Mouse (Mus musculus): Measurements from ENCODE around the gene Moxd2.

The Moxd2 gene

GRCm38 (mm10) chr6:40887394-40887793 is at the start of gene Moxd2:
Gene Moxd2, minus strand, starts transcription at chr6:40887494.
- no peak for DNase-seq (ENCODE audit: low read depth in 1 of 2, low spot score in 2 of 2)

- DNase-seq (ENCODE audit: low read depth in 1 of 2, low spot score in 2 of 2) = no peak
These were observed 32.7 kb upstream of the Moxd2 start for GRCm38 (mm10) chr6:40919954-40920353.

GRCm38 (mm10) chr6:40900287-40900686 is 13.0 kb upstream of the Moxd2 start, which contains the start of gene Prss58:
Gene Prss58, minus strand, starts transcription at chr6:40900387.
- DNase-seq (ENCODE audit: low read depth in 1 of 2, low spot score in 2 of 2) = no peak

- no peak for DNase-seq (ENCODE audit: low read depth in 1 of 2, low spot score in 2 of 2)
These were observed 7.4 kb upstream of the Moxd2 start for GRCm38 (mm10) chr6:40894716-40895115.

GRCm38 (mm10) chr6:40893577-40893976 is 6.3 kb upstream of the Moxd2 start:
- peak in 1 of 2 experiments; percentile 18 for DNase-seq (ENCODE audit: low read depth in 1 of 2, low spot score in 2 of 2)

GRCm38 (mm10) chr6:40891754-40892153 is 4.5 kb upstream of the Moxd2 start:
- DNase-seq (ENCODE audit: low read depth in 1 of 2, low spot score in 2 of 2) = no peak

GRCm38 (mm10) chr6:40890973-40891372 is 3.7 kb upstream of the Moxd2 start:
- DNase-seq (ENCODE audit: low read depth in 1 of 2, low spot score in 2 of 2) = peak in 1 of 2 experiments; percentile 29

- DNase-seq (ENCODE audit: low read depth in 1 of 2, low spot score in 2 of 2) = no peak
These were observed 42.0 kb downstream of the Moxd2 start for GRCm38 (mm10) chr6:40845283-40845682.
